Mouse (Mus musculus): Measurements from ENCODE around the gene Mecr. TPM values are rescaled to one million over a fixed set of nuclear protein-coding genes. Genes with fewer than 3 reads are reported as not detected.
A peak's percentile ranks its signal among the peaks of the same experiment; 100 is the strongest.

Mecr gene
- polyA plus RNA-seq, 2 experiments = 39.4 to 41.6 TPM

DNA sequence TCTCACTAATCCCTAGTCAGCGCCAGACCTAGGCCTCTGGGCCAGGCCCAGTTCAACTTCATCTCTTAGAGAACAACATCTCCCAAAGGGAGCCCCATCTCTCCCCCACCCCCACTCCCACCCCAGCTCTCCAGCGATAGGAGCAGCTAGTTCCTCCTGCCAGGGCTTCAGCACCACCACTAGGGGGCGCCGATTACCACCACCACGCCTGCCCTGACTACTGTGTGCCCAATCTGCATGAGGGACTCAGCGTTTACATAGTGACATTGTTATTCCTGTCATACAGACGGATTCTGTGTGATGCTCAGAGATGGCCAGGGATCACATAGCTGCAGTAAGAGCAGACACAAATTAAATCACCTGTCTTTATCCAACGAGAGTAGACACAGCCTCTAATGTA, 17.4 kb upstream of the Mecr start:
- Histone ChIP-seq H3K27ac (replicated peaks; ENCODE audit: low read depth, low read length) (no peak overlapping the region), H3K4me1 (ENCODE audit: control insufficient read depth, insufficient read depth, low read length) (peaks cover 6% of the 10 kb centered on the region; the same call in 1 of the 2 replicates), H3K36me3 (ENCODE audit: control insufficient read depth, insufficient read depth, low read length) (no peaks in the 10 kb centered on the region), H3K9me3 (ENCODE audit: control insufficient read depth, low read length) (no peaks in the 10 kb centered on the region), H3K4me2 (replicated peaks; ENCODE audit: low read depth, low read length, severe bottlenecking) (no peak overlapping the region), H3K27me3 (ENCODE audit: control insufficient read depth, insufficient read depth, low read length) (no peaks in the 10 kb centered on the region), H3K4me3 (replicated peaks; ENCODE audit: low read length) (no peak overlapping the region), H3K9ac (ENCODE audit: low read depth, low read length, severe bottlenecking) (no peak overlapping the region)
- ATAC-seq (ENCODE audit: low FRiP score, low read depth) (no peak), DNase-seq (ENCODE audit: low spot score) (no peak)
- no peak for TF ChIP-seq POLR2A (IDR thresholded peaks at IDR 0.05; ENCODE audit: borderline replicate concordance, extremely low read depth, insufficient read depth, insufficient read length)
- WGBS = 50% methylated on average over 8 of the region's 8 CpGs

GRCm38 (mm10) chr4:131826905-131827304, 16.4 kb upstream of the Mecr start:
- H3K9me3 ChIP-seq (ENCODE audit: control insufficient read depth, low read length) = no peaks in the 10 kb centered on the region
- ATAC-seq (ENCODE audit: low FRiP score, low read depth) (peak; percentile 78), DNase-seq (ENCODE audit: low spot score) (peak; percentile 70)
- H3K4me2 ChIP-seq (replicated peaks; ENCODE audit: low read depth, low read length, severe bottlenecking) = no peak overlapping the region
- TF ChIP-seq POLR2A (IDR thresholded peaks at IDR 0.05; ENCODE audit: borderline replicate concordance, extremely low read depth, insufficient read depth, insufficient read length) = no peak
- no peak overlapping the region for H3K4me3 ChIP-seq (replicated peaks; ENCODE audit: low read length)
- 9% methylated on average over 6 of the region's 6 CpGs for WGBS
- peaks cover 6% of the 10 kb centered on the region; the same call in 1 of the 2 replicates for H3K4me1 ChIP-seq (ENCODE audit: control insufficient read depth, insufficient read depth, low read length)
- no peaks in the 10 kb centered on the region for H3K27me3 ChIP-seq (ENCODE audit: control insufficient read depth, insufficient read depth, low read length)
- H3K27ac ChIP-seq (replicated peaks; ENCODE audit: low read depth, low read length) = no peak overlapping the region
- H3K36me3 ChIP-seq (ENCODE audit: control insufficient read depth, insufficient read depth, low read length) = no peaks in the 10 kb centered on the region
- H3K9ac ChIP-seq (ENCODE audit: low read depth, low read length, severe bottlenecking) = no peak overlapping the region

DNA sequence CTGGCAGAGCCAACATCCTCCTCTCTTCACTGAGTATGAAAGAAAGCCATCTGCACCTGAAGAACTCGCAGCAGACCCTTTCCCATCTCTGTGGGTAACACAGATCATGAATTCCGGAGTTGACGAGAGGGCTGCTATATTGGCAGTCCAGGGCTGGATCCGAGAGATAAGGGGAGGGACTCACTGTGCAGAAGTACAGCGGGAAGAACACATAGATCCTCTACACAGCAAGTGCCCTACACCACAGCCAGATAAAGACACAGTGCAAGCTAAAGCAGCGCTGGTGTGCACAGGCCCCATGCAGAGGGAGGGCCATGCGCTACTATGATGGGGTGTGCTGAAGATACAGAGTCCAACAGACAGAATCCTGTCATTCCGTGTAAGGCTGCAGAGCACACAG, 14.1 kb upstream of the Mecr start:
- ATAC-seq (ENCODE audit: low FRiP score, low read depth) = no peak
- no peak for TF ChIP-seq POLR2A (IDR thresholded peaks at IDR 0.05; ENCODE audit: borderline replicate concordance, extremely low read depth, insufficient read depth, insufficient read length)
- no peak for DNase-seq (ENCODE audit: low spot score)
- no peak overlapping the region for H3K4me2 ChIP-seq (replicated peaks; ENCODE audit: low read depth, low read length, severe bottlenecking)
- no peak overlapping the region for H3K9ac ChIP-seq (ENCODE audit: low read depth, low read length, severe bottlenecking)
- H3K27ac ChIP-seq (replicated peaks; ENCODE audit: low read depth, low read length) = no peak overlapping the region
- H3K4me1 ChIP-seq (ENCODE audit: control insufficient read depth, insufficient read depth, low read length) = peaks cover 6% of the 10 kb centered on the region; the same call in 1 of the 2 replicates
- no peaks in the 10 kb centered on the region for H3K9me3 ChIP-seq (ENCODE audit: control insufficient read depth, low read length)
- H3K27me3 ChIP-seq (ENCODE audit: control insufficient read depth, insufficient read depth, low read length) = no peaks in the 10 kb centered on the region
- H3K4me3 ChIP-seq (replicated peaks; ENCODE audit: low read length) = no peak overlapping the region
- 88% methylated on average over 8 of the region's 8 CpGs for WGBS
- H3K36me3 ChIP-seq (ENCODE audit: control insufficient read depth, insufficient read depth, low read length) = no peaks in the 10 kb centered on the region

DNA sequence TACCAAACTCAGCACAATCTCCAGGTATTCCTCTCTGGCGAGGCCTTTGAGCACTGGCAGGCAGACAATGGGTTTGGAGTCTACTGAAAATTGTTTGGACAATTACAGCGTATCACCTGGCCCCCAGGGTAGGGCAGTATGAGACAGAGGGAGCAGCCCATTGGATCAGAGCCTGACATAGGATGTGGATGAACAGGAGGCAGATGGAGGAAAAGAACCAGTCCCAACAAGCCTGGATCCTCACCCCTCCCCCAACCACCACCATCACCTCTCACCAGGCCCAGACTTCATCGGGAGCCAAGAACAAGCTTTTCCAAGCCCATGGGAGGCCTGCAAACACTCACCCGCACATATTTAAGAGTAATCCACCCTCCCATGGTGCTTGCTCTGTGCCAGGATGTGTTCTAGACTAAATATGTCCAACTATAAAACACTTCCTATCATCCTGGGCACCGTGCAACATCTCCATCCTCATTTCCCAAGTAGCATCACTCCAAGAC, 11.7 kb upstream of the Mecr start:
- Histone ChIP-seq H3K36me3 (ENCODE audit: control insufficient read depth, insufficient read depth, low read length) (no peaks in the 10 kb centered on the region), H3K4me3 (replicated peaks; ENCODE audit: low read length) (no peak overlapping the region), H3K27me3 (ENCODE audit: control insufficient read depth, insufficient read depth, low read length) (peaks cover 6% of the 10 kb centered on the region; the same call in 1 of the 2 replicates), H3K9ac (ENCODE audit: low read depth, low read length, severe bottlenecking) (no peak overlapping the region), H3K9me3 (ENCODE audit: control insufficient read depth, low read length) (no peaks in the 10 kb centered on the region), H3K4me1 (ENCODE audit: control insufficient read depth, insufficient read depth, low read length) (peaks cover 14% of the 10 kb centered on the region), H3K4me2 (replicated peaks; ENCODE audit: low read depth, low read length, severe bottlenecking) (no peak overlapping the region), H3K27ac (replicated peaks; ENCODE audit: low read depth, low read length) (no peak overlapping the region)
- ATAC-seq (ENCODE audit: low FRiP score, low read depth) = no peak
- no peak for DNase-seq (ENCODE audit: low spot score)
- TF ChIP-seq POLR2A (IDR thresholded peaks at IDR 0.05; ENCODE audit: borderline replicate concordance, extremely low read depth, insufficient read depth, insufficient read length) = no peak
- WGBS = 58% methylated on average over 5 of the region's 5 CpGs

- no peak overlapping the region for H3K9ac ChIP-seq (ENCODE audit: low read depth, low read length, severe bottlenecking)
- ATAC-seq (ENCODE audit: low FRiP score, low read depth) (no peak), DNase-seq (ENCODE audit: low spot score) (no peak)
- H3K4me3 ChIP-seq (replicated peaks; ENCODE audit: low read length) = no peak overlapping the region
- H3K27me3 ChIP-seq (ENCODE audit: control insufficient read depth, insufficient read depth, low read length) = peaks cover 14% of the 10 kb centered on the region; the same call in 1 of the 2 replicates
- H3K9me3 ChIP-seq (ENCODE audit: control insufficient read depth, low read length) = no peaks in the 10 kb centered on the region
- H3K27ac ChIP-seq (replicated peaks; ENCODE audit: low read depth, low read length) = no peak overlapping the region
- peaks cover 9% of the 10 kb centered on the region; the same call in 1 of the 2 replicates for H3K4me1 ChIP-seq (ENCODE audit: control insufficient read depth, insufficient read depth, low read length)
- H3K4me2 ChIP-seq (replicated peaks; ENCODE audit: low read depth, low read length, severe bottlenecking) = no peak overlapping the region
- no peaks in the 10 kb centered on the region for H3K36me3 ChIP-seq (ENCODE audit: control insufficient read depth, insufficient read depth, low read length)
- no peak for TF ChIP-seq POLR2A (IDR thresholded peaks at IDR 0.05; ENCODE audit: borderline replicate concordance, extremely low read depth, insufficient read depth, insufficient read length)
- WGBS = 77% methylated on average over 3 of the region's 3 CpGs
Observed at GRCm38 (mm10) chr4:131832759-131833407, 10.4 kb upstream of the Mecr start.
